Mouse (Mus musculus) right cerebral cortex, postnatal 10 days (tissue): Measurements from ENCODE around the gene Nell1.
A peak's percentile ranks its signal among the peaks of the same experiment; 100 is the strongest.

Experiments used
- DNase-seq, 2 experiments: peaks; one replicate each; pipeline ENCODE4 v3.0.0; 2021; ENCODE audit warnings: low spot score in 2 of 2

Gene Nell1

GRCm38 (mm10) chr7:50543373-50543772, 568.7 kb downstream of the Nell1 start:
- no peak for DNase-seq

GRCm38 (mm10) chr7:50549572-50549971, 574.9 kb downstream of the Nell1 start:
- no peak for DNase-seq

- DNase-seq = no peak
Measured at GRCm38 (mm10) chr7:50551426-50551825, 576.8 kb downstream of the Nell1 start.

- no peak for DNase-seq
Measured at GRCm38 (mm10) chr7:50562708-50563107, 588.0 kb downstream of the Nell1 start.

GRCm38 (mm10) chr7:50573841-50574240, 599.2 kb downstream of the Nell1 start:
- no peak for DNase-seq

- no peak for DNase-seq
Measured at GRCm38 (mm10) chr7:50588642-50589424, 614.2 kb downstream of the Nell1 start.

- no peak for DNase-seq
Measured at GRCm38 (mm10) chr7:50598890-50599289, 624.2 kb downstream of the Nell1 start, which contains the start of gene 4933405O20Rik. Gene 4933405O20Rik (plus strand): TSS chr7:50599190.

GRCm38 (mm10) chr7:50614101-50614500, 639.4 kb downstream of the Nell1 start:
- peak; percentile 24 to 30 for DNase-seq

- DNase-seq = no peak
Measured at GRCm38 (mm10) chr7:50629186-50629585, 654.5 kb downstream of the Nell1 start.

GRCm38 (mm10) chr7:50633147-50633546, 658.5 kb downstream of the Nell1 start:
- no peak for DNase-seq

GRCm38 (mm10) chr7:50672266-50672665, 697.6 kb downstream of the Nell1 start:
- no peak for DNase-seq

GRCm38 (mm10) chr7:50675444-50675843, 700.8 kb downstream of the Nell1 start:
- no peak for DNase-seq

- no peak for DNase-seq
Measured at GRCm38 (mm10) chr7:50677511-50677910, 702.8 kb downstream of the Nell1 start.

- DNase-seq = no peak
Measured at GRCm38 (mm10) chr7:50686337-50686736, 711.7 kb downstream of the Nell1 start.

- DNase-seq = no peak
Measured at GRCm38 (mm10) chr7:50725166-50725565, 750.5 kb downstream of the Nell1 start.

GRCm38 (mm10) chr7:50730951-50731350, 756.3 kb downstream of the Nell1 start:
- DNase-seq = peak; percentile 23 to 33

GRCm38 (mm10) chr7:50755516-50755915, 780.9 kb downstream of the Nell1 start:
- DNase-seq = no peak

- peak in 1 of 2 experiments; percentile 26 for DNase-seq
Measured at GRCm38 (mm10) chr7:50756409-50756808, 781.7 kb downstream of the Nell1 start.

GRCm38 (mm10) chr7:50773516-50773915, 798.9 kb downstream of the Nell1 start:
- DNase-seq = no peak

GRCm38 (mm10) chr7:50781105-50781504, 806.4 kb downstream of the Nell1 start:
- DNase-seq = no peak

- no peak for DNase-seq
Measured at GRCm38 (mm10) chr7:50783652-50784051, 809.0 kb downstream of the Nell1 start.

- DNase-seq = no peak
Measured at GRCm38 (mm10) chr7:50826180-50826579, 851.5 kb downstream of the Nell1 start.

- no peak for DNase-seq
Measured at GRCm38 (mm10) chr7:50832799-50833198, 858.1 kb downstream of the Nell1 start.

- DNase-seq = no peak
Measured at GRCm38 (mm10) chr7:50842646-50843045, 868.0 kb downstream of the Nell1 start.
